Mouse (Mus musculus) liver, postnatal 0 days (tissue): ENCODE results near the gene Olfr266. TPM values are rescaled to one million over a fixed set of nuclear protein-coding genes. Genes with fewer than 3 reads are reported as not detected.

Experiments
- ATAC-seq: fragments of 200-750 bp; cut with Nextera tagmentation; 2 replicates; pipeline ENCODE4 v1.8.0; 2017; ENCODE audit warnings: mild to moderate bottlenecking, moderate library complexity
- DNase-seq: peaks from one replicate; pipeline ENCODE4 v3.0.0-alpha.2; 2016
- H3K27ac ChIP-seq: fragments of 300-500 bp; sonication (generic); 2 replicates; pipeline ENCODE4 v1.5.1; 2014; ENCODE audit warnings: antibody characterized with exemption, moderate library complexity, mild to moderate bottlenecking, low read depth
- H3K27me3 ChIP-seq: fragments of 300-500 bp; sonication (generic); 2 replicates; pipeline ENCODE4 v1.6.1; 2014; ENCODE audit warnings: low read length, control low read depth, mixed read lengths; ENCODE audit not compliant: insufficient read depth
- H3K36me3 ChIP-seq: fragments of 300-500 bp; sonication (generic); replicated peaks from 2 replicates; pipeline ENCODE4 v1.6.1; 2014; ENCODE audit warnings: mild to moderate bottlenecking, control low read depth, low read length, moderate library complexity, mixed read lengths; ENCODE audit not compliant: insufficient read depth
- H3K4me1 ChIP-seq: fragments of 300-500 bp; sonication (generic); 2 replicates; pipeline ENCODE4 v1.6.1; 2014; ENCODE audit warnings: antibody characterized with exemption, mild to moderate bottlenecking, control low read depth; ENCODE audit not compliant: insufficient read depth
- H3K4me2 ChIP-seq: fragments of 300-500 bp; sonication (generic); 2 replicates; pipeline ENCODE4 v1.6.1; 2014; ENCODE audit warnings: low read depth, mild to moderate bottlenecking, low read length, moderate library complexity, mixed read lengths
- H3K4me3 ChIP-seq: fragments of 300-500 bp; sonication (generic); 2 replicates; pipeline ENCODE4 v1.5.1; 2014; ENCODE audit warnings: low read depth, low read length
- H3K9ac ChIP-seq: fragments of 300-500 bp; sonication (generic); replicated peaks from 2 replicates; pipeline ENCODE4 v1.6.1; 2014; ENCODE audit warnings: mild to moderate bottlenecking, moderate library complexity
- H3K9me3 ChIP-seq: fragments of 300-500 bp; sonication (generic); 2 replicates; pipeline ENCODE4 v1.6.1; 2016; ENCODE audit warnings: mild to moderate bottlenecking, control low read depth, low read length, mixed read lengths
- CTCF ChIP-seq: sonication (generic); IDR thresholded peaks from 2 replicates; pipeline ENCODE4 v1.5.1; 2016; ENCODE audit warnings: antibody characterized with exemption, low read depth
- EP300 ChIP-seq: IDR thresholded peaks from 2 replicates; pipeline ENCODE4 v1.6.1; 2016; ENCODE audit warnings: antibody characterized with exemption, low read depth, mild to moderate bottlenecking
- WGBS: fragments of 180-500 bp; shearing (Covaris S2); extraction: QIAGEN DNeasy Blood & Tissue Kit; methylation state at CpG from one replicate; pipeline ENCODE4 v1.1.7; 2014; ENCODE audit not compliant: insufficient replicate concordance; 5-methylcytosine and 5-hydroxymethylcytosine counted together
- polyA plus RNA-seq: library from polyadenylated mRNA; unstranded; fragments of >200 nt; fragmentation: Nextera tagmentation; extraction: Ambion mirVana; gene quantifications from 2 replicates; pipeline ENCODE4 v1.2.1, GENCODE M21; 2015

Olfr266 gene
- not detected in 2 replicates for polyA plus RNA-seq

DNA sequence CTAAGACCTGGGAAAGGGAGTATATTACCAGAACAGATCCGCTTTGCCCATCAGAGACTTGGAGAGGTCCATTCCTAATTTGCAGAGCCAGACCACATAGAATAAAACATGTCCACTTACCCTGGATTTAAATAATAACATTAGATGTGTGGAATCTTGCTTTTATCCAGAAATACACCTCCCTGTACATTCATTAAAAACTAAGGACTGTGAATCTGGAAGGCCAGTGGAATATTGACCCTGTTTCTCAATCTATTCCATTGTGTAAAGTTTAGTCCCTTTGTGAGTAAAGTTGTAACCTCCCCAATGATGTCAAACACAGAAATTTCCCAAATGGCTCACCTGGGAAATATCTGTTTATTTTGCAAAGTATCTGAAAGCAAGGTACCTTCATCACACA, at the start of gene Olfr266:
Olfr266 (minus strand) TSS at position 101 of the 400 bp plus-strand sequence.
- no peak within 1 kb of the TSS for H3K4me3 ChIP-seq
- TF ChIP-seq CTCF (no peak), EP300 (no peak)
- no peak within 1 kb of the TSS for H3K27ac ChIP-seq
- H3K4me1 ChIP-seq, result no peaks in the 10 kb centered on the region; the same call in 1 of the 2 replicates
- no peaks in the 10 kb centered on the region for H3K27me3 ChIP-seq
- no peak for DNase-seq
- H3K36me3 ChIP-seq, result no peaks in the 10 kb centered on the region
- no peak within 1 kb of the TSS for H3K4me2 ChIP-seq
- no peak within 1 kb of the TSS for H3K9ac ChIP-seq
- no peaks in the 10 kb centered on the region for H3K9me3 ChIP-seq
- WGBS, result 77% methylated on average over 1 of the region's 1 CpGs
- ATAC-seq, result no peak

DNA sequence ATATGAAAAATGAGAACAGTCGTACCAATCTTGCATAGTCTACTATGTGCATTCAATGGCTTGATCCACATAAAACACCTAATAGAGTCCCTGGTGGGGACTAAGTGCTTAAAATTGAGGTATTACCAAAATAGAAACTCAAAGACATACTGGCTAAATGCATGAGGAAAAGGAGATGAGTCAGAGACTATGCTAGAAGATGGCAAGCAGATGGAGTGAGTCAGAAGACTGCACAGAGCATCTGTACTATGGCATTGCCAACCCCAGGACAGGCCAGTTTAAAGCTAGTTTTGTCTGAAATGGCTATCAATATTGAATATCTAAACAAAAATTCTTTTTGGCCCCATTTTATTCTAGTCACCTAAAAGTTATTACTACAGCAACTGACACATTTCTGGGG, 49.5 kb upstream of the Olfr266 start:
- no peaks in the 10 kb centered on the region for H3K36me3 ChIP-seq
- no peaks in the 10 kb centered on the region for H3K9me3 ChIP-seq
- no peak for DNase-seq
- H3K27ac ChIP-seq, result no peak overlapping the region
- H3K27me3 ChIP-seq, result no peaks in the 10 kb centered on the region
- no peak for ATAC-seq
- TF ChIP-seq EP300, result no peak
- TF ChIP-seq CTCF, result no peak
- no peak overlapping the region for H3K4me3 ChIP-seq
- 83% methylated on average over 1 of the region's 1 CpGs for WGBS
- H3K4me2 ChIP-seq, result no peak overlapping the region
- no peak overlapping the region for H3K9ac ChIP-seq
- H3K4me1 ChIP-seq, result no peaks in the 10 kb centered on the region

- no peaks in the 10 kb centered on the region for H3K27me3 ChIP-seq
- H3K27ac ChIP-seq, result no peak overlapping the region
- H3K9me3 ChIP-seq, result no peaks in the 10 kb centered on the region
- DNase-seq (no peak), ATAC-seq (0 out of 2 replicates have a peak, but pooled peaks have one; percentile 17)
- no peak overlapping the region for H3K9ac ChIP-seq
- no peaks in the 10 kb centered on the region for H3K4me1 ChIP-seq
- H3K36me3 ChIP-seq, result no peaks in the 10 kb centered on the region
- no peak overlapping the region for H3K4me2 ChIP-seq
- TF ChIP-seq EP300, result no peak
- no peak for TF ChIP-seq CTCF
- no peak overlapping the region for H3K4me3 ChIP-seq
These were observed 46.8 kb upstream of the Olfr266 start for GRCm38 (mm10) chr3:106872893-106873292.

GRCm38 (mm10) chr3:106832107-106832506, 6.0 kb upstream of the Olfr266 start:
- peak; percentile 55 for ATAC-seq
- Histone ChIP-seq H3K4me3 (no peak overlapping the region), H3K4me2 (no peak overlapping the region), H3K27ac (no peak overlapping the region), H3K27me3 (no peaks in the 10 kb centered on the region), H3K36me3 (no peaks in the 10 kb centered on the region), H3K4me1 (no peaks in the 10 kb centered on the region; the same call in 1 of the 2 replicates), H3K9me3 (peaks cover 3% of the 10 kb centered on the region; the same call in 1 of the 2 replicates), H3K9ac (no peak overlapping the region)
- peak; percentile 24 for DNase-seq
- no peak for TF ChIP-seq EP300
- TF ChIP-seq CTCF, result no peak
- 37% methylated on average over 1 of the region's 1 CpGs for WGBS

- no peaks in the 10 kb centered on the region for H3K27me3 ChIP-seq
- TF ChIP-seq EP300, result no peak
- no peak for TF ChIP-seq CTCF
- no peak overlapping the region for H3K9ac ChIP-seq
- no peak for ATAC-seq
- no peak overlapping the region for H3K4me2 ChIP-seq
- no peak for DNase-seq
- H3K4me1 ChIP-seq, result no peaks in the 10 kb centered on the region
- H3K27ac ChIP-seq, result no peak overlapping the region
- 80% methylated on average over 2 of the region's 2 CpGs for WGBS
- no peaks in the 10 kb centered on the region for H3K36me3 ChIP-seq
- H3K9me3 ChIP-seq, result no peaks in the 10 kb centered on the region
- H3K4me3 ChIP-seq, result no peak overlapping the region
These were observed 8.4 kb downstream of the Olfr266 start for GRCm38 (mm10) chr3:106817676-106818075.

DNA sequence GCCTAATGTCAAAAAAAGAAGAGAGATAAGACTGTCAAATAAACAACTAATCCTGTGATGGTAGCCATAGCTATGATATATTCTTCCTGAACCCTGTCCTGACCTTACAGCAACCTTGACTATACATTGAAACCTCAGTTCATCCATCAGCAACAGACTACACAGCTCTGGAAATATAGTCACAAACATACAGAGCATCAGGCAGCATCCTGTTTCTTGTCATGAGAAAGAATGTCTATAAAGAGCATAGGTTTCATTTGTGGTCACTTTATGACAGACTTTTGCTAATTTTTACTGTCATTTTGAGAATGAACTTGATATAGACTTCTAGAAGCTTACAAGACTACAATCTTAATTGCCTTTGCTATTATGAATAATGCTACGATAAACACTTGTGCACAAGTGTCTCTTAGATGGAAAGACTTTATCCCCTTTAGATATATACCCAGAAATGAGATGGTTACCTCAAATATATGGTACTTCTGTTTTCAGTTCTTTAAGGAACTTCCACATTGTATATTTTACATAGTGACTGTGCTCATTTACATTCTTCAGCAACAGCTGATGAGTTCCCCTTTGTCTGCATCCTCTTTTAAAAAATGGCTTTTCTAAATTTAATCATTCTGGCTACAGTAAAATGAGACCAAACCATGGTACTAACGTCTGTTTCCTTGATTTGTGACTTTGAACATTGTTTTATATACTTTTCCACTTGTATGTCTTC, 17.0 kb downstream of the Olfr266 start:
- DNase-seq (no peak), ATAC-seq (no peak)
- no peak for TF ChIP-seq EP300
- no peak for TF ChIP-seq CTCF
- Histone ChIP-seq H3K4me2 (no peak overlapping the region), H3K9me3 (no peaks in the 10 kb centered on the region), H3K27ac (no peak overlapping the region), H3K4me3 (no peak overlapping the region), H3K9ac (no peak overlapping the region), H3K4me1 (no peaks in the 10 kb centered on the region), H3K36me3 (no peaks in the 10 kb centered on the region), H3K27me3 (no peaks in the 10 kb centered on the region)
- WGBS, result 41% methylated on average over 2 of the region's 2 CpGs
